Mouse (Mus musculus) left cerebral cortex, adult 9 months (tissue): ENCODE measurements around the gene Rnf224.

Source experiments
- DNase-seq, 2 experiments: peaks; one replicate each; pipeline ENCODE4 v3.0.0; 2022; ENCODE audit warnings: low spot score in 2 of 2

The Rnf224 gene

DNA sequence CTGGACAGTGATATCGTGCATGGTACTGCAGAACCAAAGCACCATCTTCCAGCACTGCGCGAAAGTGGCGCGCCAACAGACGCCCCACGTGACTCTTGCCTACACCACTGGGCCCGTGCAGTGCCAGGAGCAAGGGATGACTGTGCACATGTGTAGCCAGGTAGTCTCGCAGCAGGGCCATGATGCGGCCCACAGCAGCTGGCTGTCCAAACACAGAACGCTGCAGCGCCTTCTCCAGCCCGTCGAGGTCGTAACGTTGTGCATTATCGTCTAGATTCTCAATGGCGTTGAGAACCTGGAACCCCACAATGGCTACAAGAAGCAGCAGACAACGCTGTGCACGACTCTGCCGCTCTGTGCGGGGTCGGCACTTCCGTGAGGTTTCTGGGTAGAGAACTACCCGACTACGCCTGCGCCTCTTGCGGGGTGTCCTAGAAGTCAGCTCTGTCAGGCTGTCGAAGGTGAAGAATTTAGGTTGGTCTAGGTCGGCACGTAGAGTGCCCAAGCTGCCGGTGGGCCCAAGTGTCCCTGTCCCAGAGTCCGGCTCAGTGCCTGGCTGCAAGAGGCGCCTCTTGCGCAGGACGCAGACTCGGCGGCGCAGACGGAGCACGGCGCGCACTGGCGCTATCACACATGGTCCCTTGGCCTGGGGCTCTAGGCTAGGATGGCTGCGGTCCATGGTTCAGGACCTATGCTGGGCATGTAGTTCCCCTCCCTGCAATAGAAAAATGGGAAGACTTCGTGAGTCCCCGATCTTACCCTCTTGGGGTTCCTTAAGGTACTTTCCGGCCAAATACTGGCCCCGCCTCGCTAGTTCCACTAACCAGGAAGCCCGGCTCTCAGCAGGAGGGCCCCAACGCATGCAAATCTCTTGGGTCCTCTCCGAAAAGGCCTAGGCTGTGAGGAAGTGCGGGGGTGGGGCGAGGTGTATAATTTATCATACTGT is 41.1 kb downstream of the Rnf224 start:
- no peak for DNase-seq

DNA sequence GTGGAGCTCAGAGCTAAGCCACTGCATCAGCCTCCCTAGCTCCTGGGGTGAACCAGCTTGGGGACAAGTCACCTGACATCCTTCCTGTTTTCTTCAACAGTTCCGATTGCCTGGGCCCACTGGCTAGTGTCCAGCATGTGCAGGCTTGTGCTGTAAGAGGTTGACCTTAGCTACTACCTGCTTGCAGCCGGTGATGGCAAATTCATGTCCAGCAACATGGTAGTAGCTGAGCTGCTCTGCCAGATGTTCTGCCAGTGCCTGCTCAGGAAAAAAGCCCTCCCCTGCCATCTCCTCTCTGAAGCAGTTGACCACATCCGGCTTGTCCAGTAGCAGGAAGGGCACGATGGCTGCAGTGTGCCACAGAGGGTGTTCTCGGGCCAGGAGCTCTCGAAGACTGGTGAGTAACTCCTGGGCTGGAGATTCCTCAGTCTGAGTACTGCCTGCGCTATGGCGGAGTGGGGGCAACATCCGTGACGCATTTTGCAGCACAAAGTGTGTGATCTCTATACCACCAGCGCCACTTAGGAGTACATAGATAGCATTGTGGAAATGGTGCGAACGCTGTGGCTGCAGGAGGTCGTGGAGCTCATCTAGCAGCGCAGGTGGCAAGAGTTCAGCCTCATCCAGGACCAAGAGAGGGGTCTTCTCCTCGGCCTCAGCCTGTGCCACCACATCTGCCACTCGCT is 42.0 kb downstream of the Rnf224 start:
- DNase-seq, result no peak

DNA sequence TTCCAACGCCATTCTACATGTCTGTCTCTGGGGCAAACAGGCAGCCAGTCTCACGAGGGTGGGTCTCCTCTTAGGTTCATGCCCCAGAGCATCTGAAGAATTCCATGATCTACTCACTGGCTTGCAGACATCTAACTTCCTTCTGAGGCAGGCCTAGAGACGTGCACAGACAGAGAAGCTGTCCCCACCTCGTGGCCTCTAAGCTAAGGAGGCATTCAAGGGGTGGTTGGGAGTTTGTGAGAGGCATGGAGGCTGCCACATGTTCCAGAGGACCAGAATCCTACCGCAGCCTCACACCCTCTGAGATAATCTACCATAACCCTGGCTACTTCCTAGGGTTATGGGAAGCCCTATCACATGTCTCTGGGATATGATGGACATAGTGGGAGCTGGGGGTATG is 42.6 kb downstream of the Rnf224 start:
- DNase-seq, result no peak

GRCm38 (mm10) chr2:25193330-25193770 is 43.2 kb downstream of the Rnf224 start:
- DNase-seq, result peak in 1 of 2 experiments; percentile 83

DNA sequence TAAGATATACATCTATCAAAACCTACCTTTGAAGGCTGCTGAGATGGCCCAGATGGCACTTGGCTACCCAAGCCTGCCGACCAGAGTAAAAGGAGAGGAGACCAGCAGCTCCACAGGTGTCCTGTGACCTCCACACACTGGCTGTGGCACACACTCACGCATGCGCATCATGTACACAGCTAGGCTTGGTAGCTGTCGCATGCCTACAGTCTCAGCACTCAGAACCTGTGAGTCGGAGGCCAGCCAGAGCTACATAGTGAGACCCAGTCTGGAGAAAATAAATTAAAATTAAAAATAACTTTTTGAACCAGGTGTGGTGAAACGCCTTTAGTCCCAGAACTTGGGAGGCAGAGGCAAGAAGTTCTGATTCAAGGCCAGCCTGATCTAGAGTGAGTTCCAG is 48.7 kb downstream of the Rnf224 start:
- no peak for DNase-seq

DNA sequence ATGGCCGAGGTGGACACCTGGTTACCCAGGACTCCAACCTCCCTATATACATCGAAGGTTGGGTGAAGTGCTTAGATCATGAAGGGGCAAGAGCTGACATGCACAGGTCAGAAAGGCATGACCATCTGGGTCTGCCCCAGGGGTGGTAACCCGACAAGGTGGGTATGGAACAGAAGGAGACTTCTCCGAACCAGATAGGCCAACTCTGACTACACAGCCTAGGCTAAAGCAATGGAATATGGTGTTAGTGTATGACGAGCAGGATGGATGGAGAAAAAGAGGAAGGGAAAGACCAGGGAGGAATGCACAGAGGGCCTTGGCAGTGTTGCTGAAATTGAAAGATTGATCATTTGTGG is 50.0 kb downstream of the Rnf224 start:
- no peak for DNase-seq

DNA sequence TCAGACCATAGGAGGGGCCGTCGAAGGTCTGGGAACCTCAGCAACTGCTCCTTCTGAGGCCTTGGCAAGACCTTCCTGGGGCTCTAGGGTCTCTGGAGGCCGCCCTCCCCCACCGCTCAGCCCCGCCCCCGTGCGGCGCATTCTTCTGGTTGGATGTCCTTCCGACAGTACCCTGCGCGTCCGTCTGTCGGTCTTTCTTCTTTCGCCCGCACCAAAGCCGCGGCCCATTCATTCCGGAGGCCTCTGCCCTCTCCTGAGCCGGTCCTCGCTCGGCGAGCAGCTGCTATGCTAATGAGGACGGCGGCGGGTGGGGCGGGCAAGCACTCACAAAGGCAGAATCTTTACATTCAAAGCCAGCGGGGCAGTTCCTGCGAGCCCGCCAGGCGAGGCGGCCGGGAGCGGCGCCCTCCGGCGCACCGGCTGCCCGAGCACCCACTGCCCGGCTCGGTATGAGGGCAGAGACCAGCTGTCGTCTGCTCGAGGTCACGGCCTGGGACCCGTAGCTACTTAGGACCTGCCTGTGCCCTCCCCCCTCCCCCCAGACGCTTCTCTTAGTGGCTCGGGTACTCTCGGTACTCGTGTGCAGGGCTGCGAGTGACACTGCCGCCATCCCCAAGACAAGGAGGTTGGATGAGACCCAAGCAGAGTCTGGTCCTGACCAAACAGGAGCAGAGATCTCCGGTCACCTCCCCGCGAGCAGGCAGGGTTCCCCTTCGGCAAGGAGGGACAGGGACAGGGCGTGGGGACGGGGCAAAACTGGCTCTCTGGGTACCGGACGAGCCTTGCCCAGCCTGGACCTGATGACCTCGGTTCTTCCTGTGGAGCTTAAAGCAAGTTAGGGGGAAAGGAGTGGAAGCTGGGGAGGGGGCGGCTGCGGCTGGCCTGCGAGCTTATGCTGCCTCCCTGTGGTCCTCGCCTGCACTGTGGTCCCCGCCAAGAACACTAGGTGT is 50.7 kb downstream of the Rnf224 start:
- peak in 1 of 2 experiments; percentile 35 for DNase-seq

GRCm38 (mm10) chr2:25184496-25184895 is 52.1 kb downstream of the Rnf224 start:
- no peak for DNase-seq
